Mouse (Mus musculus) heart, postnatal 4 days (tissue): ENCODE data around the gene Npepps. TPM values are rescaled to one million over a fixed set of nuclear protein-coding genes. Genes with fewer than 3 reads are reported as not detected.
"Not testable (repeated sequence)": the region's sequence is repeated elsewhere in the genome, so short reads cannot be mapped to it uniquely, and the experiment has no call there.

Experiments used
- DNase-seq: peaks from one replicate; pipeline ENCODE4 v3.0.0; 2021
- total RNA-seq, 2 experiments: library from RNA; stranded (reverse); gene quantifications; 2 replicates each; pipeline ENCODE4 v1.2.3; 2021

Gene Npepps
- total RNA-seq = 10 to 100 TPM; 85.9 to 97.2 TPM

DNA sequence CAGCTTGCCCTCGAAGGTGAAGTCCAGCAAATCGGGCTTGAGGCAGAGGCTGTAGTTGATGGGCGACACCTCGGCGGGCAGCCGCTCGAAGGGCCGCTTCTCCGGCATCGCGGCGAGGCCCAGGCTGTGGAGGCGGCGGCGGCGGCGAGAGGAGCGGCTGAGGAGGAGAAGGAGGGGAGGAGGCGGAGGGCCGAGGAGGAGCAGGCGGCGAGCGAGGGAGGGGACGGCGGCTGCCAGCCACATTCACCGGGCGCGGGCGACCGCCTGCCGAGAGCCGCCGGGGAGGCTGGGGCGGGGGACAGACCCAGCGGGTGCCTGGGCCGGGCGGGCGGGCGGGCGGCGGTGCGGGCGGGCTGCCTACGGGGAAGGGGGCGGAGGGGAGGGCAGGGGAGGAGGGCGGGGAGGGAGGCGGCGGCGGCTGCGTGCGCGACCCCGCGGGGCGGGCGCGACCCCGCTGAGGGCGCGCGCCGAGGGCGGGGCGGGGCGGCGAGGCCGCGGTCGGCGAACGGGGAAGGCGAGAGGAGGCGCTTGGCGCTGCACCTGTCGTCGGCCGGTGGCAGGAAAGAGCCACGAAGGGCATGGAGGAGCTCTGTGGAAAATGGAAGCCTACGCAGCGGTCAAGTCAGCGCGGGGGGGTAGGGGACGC, at the start of gene Npepps:
Gene Npepps (minus strand): TSS at position 423 of the 646 bp plus-strand sequence.
- peak; percentile 84 for DNase-seq

- DNase-seq = peak; percentile 75
Observed at GRCm38 (mm10) chr11:97328148-97328547, 47.7 kb upstream of the Npepps start.

DNA sequence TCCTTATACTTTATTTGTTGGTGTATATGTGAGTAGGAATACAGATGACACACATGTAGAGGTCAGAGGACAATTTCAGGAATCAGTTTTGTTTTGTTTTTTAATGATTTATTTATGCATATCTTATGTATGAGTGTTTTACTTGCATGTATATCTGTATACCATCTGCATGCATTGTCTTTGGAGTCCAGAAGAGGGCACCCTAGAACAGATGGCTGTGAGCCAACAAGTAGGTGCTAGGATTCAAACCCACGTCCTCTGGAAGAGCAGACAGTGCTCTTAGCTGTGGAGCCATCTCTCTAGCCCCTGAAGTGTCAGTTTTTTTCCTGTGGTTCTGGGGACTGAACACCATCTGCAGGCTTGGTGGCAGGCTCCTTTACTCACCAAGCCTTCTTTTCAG, 44.8 kb upstream of the Npepps start:
- no peak for DNase-seq

- not testable (repeated sequence) for DNase-seq
Observed at GRCm38 (mm10) chr11:97321894-97322600, 41.6 kb upstream of the Npepps start.

- no peak for DNase-seq
Observed at GRCm38 (mm10) chr11:97321197-97321596, 40.8 kb upstream of the Npepps start.

- peak; percentile 99 for DNase-seq
Observed at GRCm38 (mm10) chr11:97315504-97316503, 35.4 kb upstream of the Npepps start, which contains the start of gene Mrpl45. Gene Mrpl45, plus strand, starts transcription at chr11:97315716.

DNA sequence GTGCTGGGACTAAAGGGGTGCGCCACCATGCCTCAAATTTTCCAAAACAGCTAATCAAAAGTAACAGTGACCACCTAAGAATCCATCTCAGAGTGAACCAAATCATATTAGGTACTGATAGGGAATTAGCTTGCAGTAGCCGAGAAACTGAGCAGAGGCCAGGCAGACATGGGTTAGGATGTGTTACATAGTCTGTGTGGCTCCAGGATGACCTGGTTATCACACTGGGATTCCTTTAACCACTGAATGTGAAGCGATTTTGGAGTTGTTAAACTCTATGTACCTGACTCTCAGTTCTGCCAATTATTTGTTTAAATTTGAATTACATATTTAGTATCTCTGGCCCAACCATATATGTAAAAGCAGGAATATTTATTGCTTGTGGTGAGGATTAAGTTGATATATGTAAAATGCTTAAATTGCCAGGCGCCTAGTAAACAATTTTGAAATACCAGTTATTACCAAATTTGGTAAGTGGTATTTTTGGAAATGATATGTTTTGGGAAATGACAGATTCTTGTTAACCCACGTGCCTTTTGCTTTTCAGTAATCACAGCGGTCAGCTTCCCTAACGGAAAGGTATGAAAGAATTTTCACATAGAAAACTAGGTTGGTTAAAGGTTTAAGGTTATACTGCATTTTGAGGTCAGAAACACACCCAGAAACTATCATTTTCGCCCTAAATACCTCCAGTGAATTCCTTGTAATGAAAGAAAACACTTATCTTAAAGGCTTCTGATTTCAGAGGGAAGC, 34.5 kb upstream of the Npepps start:
- no peak for DNase-seq

GRCm38 (mm10) chr11:97314110-97314509, 33.7 kb upstream of the Npepps start:
- peak; percentile 40 for DNase-seq

DNA sequence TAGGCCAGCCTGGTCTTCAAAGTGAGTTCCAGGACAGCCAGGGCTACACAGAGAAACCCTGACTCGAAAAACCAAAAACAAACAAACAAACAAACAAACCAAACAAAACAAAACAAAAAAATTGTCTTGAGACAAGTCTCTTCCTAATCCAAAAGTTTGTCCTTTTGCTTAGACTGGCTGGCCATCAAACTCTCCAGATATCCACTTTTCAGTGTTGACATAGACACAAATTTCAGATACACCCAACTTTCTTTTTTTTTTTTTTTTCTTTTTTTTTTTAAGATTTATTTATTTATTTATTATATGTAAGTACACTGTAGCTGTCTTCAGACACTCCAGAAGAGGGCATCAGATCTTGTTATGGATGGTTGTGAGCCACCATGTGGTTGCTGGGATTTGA, 32.4 kb upstream of the Npepps start:
- not testable (repeated sequence) for DNase-seq

- DNase-seq = peak; percentile 40
Observed at GRCm38 (mm10) chr11:97310895-97311631, 30.6 kb upstream of the Npepps start.

- DNase-seq = peak; percentile 83
Observed at GRCm38 (mm10) chr11:97309911-97310571, 29.6 kb upstream of the Npepps start.

DNA sequence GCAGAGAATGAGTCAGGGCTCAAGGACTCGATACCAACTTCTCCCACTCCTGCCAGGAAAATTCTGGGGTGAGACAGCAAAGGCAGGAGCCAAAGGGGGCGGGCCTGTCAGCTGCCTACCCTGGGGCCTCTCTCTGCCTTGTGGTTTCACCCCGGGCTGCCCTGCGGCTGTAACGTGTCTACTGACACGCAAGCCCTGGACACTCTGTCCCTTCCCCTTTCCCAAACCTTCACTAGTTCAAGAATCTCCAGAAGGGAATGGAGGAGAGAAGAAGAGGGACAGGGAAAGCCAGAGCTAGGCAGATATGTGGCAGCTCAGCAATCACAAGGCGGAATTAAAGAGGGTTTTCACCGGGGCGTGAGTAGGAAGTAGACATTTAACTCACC, 29.0 kb upstream of the Npepps start:
- DNase-seq = peak; percentile 83

DNA sequence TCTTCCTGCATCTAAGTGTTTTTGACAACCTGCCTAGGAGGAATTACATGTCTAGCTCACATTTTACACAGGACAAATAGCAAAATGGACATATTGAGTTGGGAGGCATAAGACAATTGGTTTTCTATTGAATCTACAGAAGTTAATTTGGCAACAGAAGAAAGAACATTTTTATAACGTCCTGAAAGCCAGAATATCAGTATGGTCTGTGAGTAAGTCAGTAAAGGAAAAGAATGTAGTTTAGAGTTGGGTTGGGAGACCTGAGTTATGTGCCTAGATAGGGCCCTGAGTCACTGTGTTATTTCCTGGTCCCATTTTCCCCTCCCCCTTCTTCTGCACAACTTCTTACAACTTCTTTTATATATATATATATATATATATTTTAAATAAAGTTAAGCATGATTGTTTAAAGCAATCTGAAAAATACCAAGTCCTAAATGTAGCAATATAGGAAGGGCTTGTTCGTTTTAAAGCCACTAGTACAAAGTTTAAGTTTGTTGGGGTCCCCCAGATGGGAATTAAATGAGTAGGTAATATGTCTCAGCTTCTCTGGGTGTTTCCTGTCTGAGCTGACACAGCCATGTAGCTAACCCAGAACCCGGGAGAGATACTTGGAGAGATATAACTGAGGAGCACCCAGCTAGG, 28.5 kb upstream of the Npepps start:
- DNase-seq = no peak

DNA sequence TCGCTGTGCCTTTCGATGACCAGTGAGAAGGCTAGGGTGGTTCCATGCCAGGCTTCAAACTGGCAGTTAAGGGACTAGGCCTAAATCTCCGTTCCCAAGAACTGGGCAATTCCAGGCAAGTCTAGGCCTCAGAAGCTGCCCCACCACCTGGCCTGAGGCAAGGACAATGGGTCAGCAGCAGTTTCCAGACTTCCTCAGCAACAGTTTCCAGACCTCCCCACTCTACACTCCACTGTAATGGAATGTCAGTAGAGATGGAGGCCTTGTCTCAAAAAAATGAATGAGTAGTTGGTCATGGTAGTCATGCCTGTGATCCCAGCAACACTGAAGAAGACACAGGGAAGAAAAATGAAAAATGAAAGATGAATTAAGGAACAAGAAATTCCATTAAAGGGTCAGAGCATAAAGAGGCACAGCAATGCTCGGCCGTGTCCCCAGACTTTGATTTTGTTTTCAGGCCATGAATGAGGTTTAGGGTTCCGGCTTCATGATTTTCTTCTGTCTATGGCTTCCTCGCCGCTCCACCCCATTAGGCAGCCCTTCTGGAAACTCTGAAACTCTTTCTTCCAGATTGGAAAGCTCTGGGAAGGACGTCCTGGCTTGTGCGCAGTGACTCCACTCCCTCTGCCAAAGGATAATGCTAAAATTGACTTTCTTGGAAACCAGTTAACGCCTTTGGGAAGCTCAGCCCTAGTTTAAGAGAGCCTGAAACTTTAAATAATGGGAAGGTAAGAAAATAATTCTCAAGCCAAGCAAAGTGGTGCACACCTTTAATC, 27.0 kb upstream of the Npepps start:
- DNase-seq = no peak

- no peak for DNase-seq
Observed at GRCm38 (mm10) chr11:97304631-97305030, 24.2 kb upstream of the Npepps start.

GRCm38 (mm10) chr11:97302231-97302781, 21.9 kb upstream of the Npepps start:
- peak; percentile 77 for DNase-seq

- no peak for DNase-seq
Observed at GRCm38 (mm10) chr11:97301406-97301805, 21.0 kb upstream of the Npepps start.

DNA sequence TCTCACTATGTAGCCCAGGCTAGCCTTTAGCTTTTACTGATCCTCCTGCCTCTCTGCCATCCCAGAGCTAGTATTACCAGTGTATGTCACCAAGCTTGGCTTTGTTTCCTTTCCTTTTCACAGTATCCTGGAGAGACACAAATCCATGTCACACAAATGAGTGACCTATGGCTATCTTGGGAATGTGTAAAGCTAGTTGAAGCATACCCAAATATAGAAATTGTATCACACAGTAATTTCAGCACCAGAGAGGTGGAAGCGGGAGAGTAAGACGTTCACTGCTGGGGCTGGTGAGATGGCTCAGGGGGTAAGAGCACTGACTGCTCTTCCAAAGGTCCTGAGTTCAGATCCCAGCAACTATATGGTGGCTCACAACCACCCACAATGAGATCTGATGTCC, 19.5 kb upstream of the Npepps start:
- DNase-seq = no peak

GRCm38 (mm10) chr11:97296542-97296941, 16.1 kb upstream of the Npepps start:
- peak; percentile 36 for DNase-seq
